Mouse (Mus musculus) CH12.LX (cell line): ENCODE measurements around the gene Stox1. TPM values are rescaled to one million over a fixed set of nuclear protein-coding genes. Genes with fewer than 3 reads are reported as not detected.

Source experiments
- DNase-seq: peaks from one replicate; pipeline ENCODE4 v3.0.0-alpha.2; 2013; ENCODE audit errors: extremely low read depth
- H3K27ac ChIP-seq: 2 replicates; pipeline ENCODE4 v1.5.1; 2012; ENCODE audit warnings: low read depth, mild to moderate bottlenecking, control low read depth, moderate library complexity; ENCODE audit not compliant: insufficient read depth
- H3K27me3 ChIP-seq: replicated peaks from 2 replicates; pipeline ENCODE3; 2012; ENCODE audit warnings: inconsistent platforms
- H3K36me3 ChIP-seq, 2 experiments: replicated peaks in 1 of 2; 2 replicates each; pipeline versions ENCODE3 to v1.6.1; 2012; ENCODE audit warnings: inconsistent platforms in 1 of 2, low read length in 1 of 2, mild to moderate bottlenecking in 1 of 2, mixed read lengths in 1 of 2, moderate library complexity in 1 of 2; ENCODE audit not compliant: control insufficient read depth in 1 of 2, insufficient read depth in 1 of 2
- H3K4me1 ChIP-seq, 2 experiments: 2 replicates each; pipeline ENCODE4 v1.6.1; 2012; ENCODE audit warnings: inconsistent platforms in 1 of 2, moderate library complexity in 1 of 2; ENCODE audit not compliant: insufficient read depth in 2 of 2, control insufficient read depth in 1 of 2
- H3K4me2 ChIP-seq: 2 replicates; pipeline ENCODE4 v1.6.1; 2012; ENCODE audit warnings: low read depth, mild to moderate bottlenecking, control low read depth; ENCODE audit not compliant: poor library complexity, insufficient read depth, severe bottlenecking
- H3K4me3 ChIP-seq, 3 experiments: fragments of 150-350 bp in 1 of 3; sonication (generic) in 1 of 3; replicated peaks in 1 of 3; 2 replicates each; pipeline versions ENCODE3 to v1.5.1; 2011 to 2012; ENCODE audit warnings: low read depth in 2 of 3, low read length in 2 of 3, mild to moderate bottlenecking in 2 of 3, moderate library complexity in 2 of 3, control low read depth in 1 of 3, improper control_type of control experiment in 1 of 3, inconsistent platforms in 1 of 3, mixed read lengths in 1 of 3; ENCODE audit not compliant: poor library complexity in 1 of 3
- H3K79me2 ChIP-seq: replicated peaks from 2 replicates; pipeline ENCODE4 v1.6.1; 2012; ENCODE audit warnings: mild to moderate bottlenecking, moderate library complexity; ENCODE audit not compliant: control insufficient read depth, poor library complexity, insufficient read depth, severe bottlenecking; ENCODE audit errors: extremely low read depth
- H3K9ac ChIP-seq: 2 replicates; pipeline ENCODE4 v1.6.1; 2012; ENCODE audit warnings: low read depth, mild to moderate bottlenecking, control low read depth, moderate library complexity; ENCODE audit not compliant: insufficient read depth
- H3K9me3 ChIP-seq: replicated peaks from 2 replicates; pipeline ENCODE3; 2012; ENCODE audit warnings: low read length, inconsistent platforms, mixed read lengths
- CTCF ChIP-seq, 2 experiments: IDR thresholded peaks in 1 of 2; conservative IDR thresholded peaks in 1 of 2; 2 replicates each; pipeline ENCODE4 v1.5.1; 2011 to 2012; ENCODE audit warnings: low read depth in 2 of 2, low read length in 2 of 2, improper control_type of control experiment in 1 of 2, inconsistent platforms in 1 of 2, mild to moderate bottlenecking in 1 of 2, moderate library complexity in 1 of 2
- ELF1 ChIP-seq: IDR thresholded peaks from 2 replicates; pipeline ENCODE4 v1.6.1; 2014; ENCODE audit warnings: low read depth, mild to moderate bottlenecking, inconsistent platforms, low read length, improper control_type of control experiment
- ETS1 ChIP-seq: conservative IDR thresholded peaks from 2 replicates; pipeline ENCODE4 v1.6.1; 2012; ENCODE audit warnings: low read depth, mild to moderate bottlenecking, inconsistent platforms, low read length, improper control_type of control experiment, moderate library complexity
- GABPA ChIP-seq: IDR thresholded peaks from 2 replicates; pipeline ENCODE4 v1.6.1; 2012; ENCODE audit warnings: low read depth, low read length, improper control_type of control experiment, inconsistent platforms; ENCODE audit not compliant: insufficient replicate concordance
- HCFC1 ChIP-seq: IDR thresholded peaks from 2 replicates; pipeline ENCODE4 v1.6.1; 2012; ENCODE audit warnings: low read depth, mild to moderate bottlenecking, inconsistent platforms, low read length, improper control_type of control experiment
- JUND ChIP-seq: conservative IDR thresholded peaks from 2 replicates; pipeline ENCODE4 v1.6.1; 2011; ENCODE audit warnings: low read depth, low read length, improper control_type of control experiment
- KAT2A ChIP-seq: IDR thresholded peaks from 2 replicates; pipeline ENCODE4 v1.6.1; 2012; ENCODE audit warnings: low read length, improper control_type of control experiment, inconsistent platforms; ENCODE audit not compliant: insufficient replicate concordance
- MAFK ChIP-seq: IDR thresholded peaks from 2 replicates; pipeline ENCODE4 v1.6.1; 2011; ENCODE audit warnings: low read length, improper control_type of control experiment; ENCODE audit not compliant: insufficient replicate concordance
- MAX ChIP-seq: IDR thresholded peaks from 2 replicates; pipeline ENCODE4 v1.6.1; 2011; ENCODE audit warnings: low read length, improper control_type of control experiment
- MAZ ChIP-seq: IDR thresholded peaks from 2 replicates; pipeline ENCODE4 v1.6.1; 2012; ENCODE audit warnings: low read depth, mild to moderate bottlenecking, inconsistent platforms, low read length, improper control_type of control experiment, moderate library complexity
- MEF2A ChIP-seq: IDR thresholded peaks from 2 replicates; pipeline ENCODE4 v1.6.1; 2014; ENCODE audit warnings: low read depth, mild to moderate bottlenecking, inconsistent platforms, low read length, improper control_type of control experiment, borderline replicate concordance
- MXI1 ChIP-seq: IDR thresholded peaks from 2 replicates; pipeline ENCODE4 v1.6.1; 2011; ENCODE audit warnings: mild to moderate bottlenecking, low read depth, low read length, improper control_type of control experiment
- MYC ChIP-seq: IDR thresholded peaks from 2 replicates; pipeline ENCODE4 v1.6.1; 2011; ENCODE audit warnings: low read depth, mild to moderate bottlenecking, improper control_type of control experiment, low read length
- NELFE ChIP-seq: IDR thresholded peaks from 2 replicates; pipeline ENCODE4 v1.6.1; 2011; ENCODE audit warnings: low read depth, low read length, improper control_type of control experiment
- NRF1 ChIP-seq: IDR thresholded peaks from 2 replicates; pipeline ENCODE4 v1.6.1; 2014; ENCODE audit warnings: low read depth, mild to moderate bottlenecking, inconsistent platforms, low read length, improper control_type of control experiment, moderate library complexity
- PAX5 ChIP-seq: IDR thresholded peaks from 2 replicates; pipeline ENCODE4 v1.6.1; 2012; ENCODE audit warnings: low read length, inconsistent platforms, mixed read lengths
- POLR2A ChIP-seq: IDR thresholded peaks from 2 replicates; pipeline ENCODE4 v1.6.1; 2011; ENCODE audit warnings: low read depth, mild to moderate bottlenecking, improper control_type of control experiment, low read length
- POLR2AphosphoS2 ChIP-seq: IDR thresholded peaks from 2 replicates; pipeline ENCODE4 v1.6.1; 2011; ENCODE audit warnings: low read depth, low read length, improper control_type of control experiment
- RCOR1 ChIP-seq: conservative IDR thresholded peaks from 2 replicates; pipeline ENCODE4 v1.6.1; 2012; ENCODE audit warnings: low read depth, mild to moderate bottlenecking, inconsistent platforms, low read length, improper control_type of control experiment
- TCF12 ChIP-seq: IDR thresholded peaks from 2 replicates; pipeline ENCODE4 v1.6.1; 2014; ENCODE audit warnings: low read depth, mild to moderate bottlenecking, inconsistent platforms, low read length, improper control_type of control experiment
- UBTF ChIP-seq: IDR thresholded peaks from 2 replicates; pipeline ENCODE4 v1.6.1; 2012; ENCODE audit warnings: low read depth, mild to moderate bottlenecking, inconsistent platforms, low read length, improper control_type of control experiment, moderate library complexity
- USF2 ChIP-seq: conservative IDR thresholded peaks from 2 replicates; pipeline ENCODE4 v1.6.1; 2011; ENCODE audit warnings: low read depth, low read length, improper control_type of control experiment
- ZKSCAN1 ChIP-seq: IDR thresholded peaks from 2 replicates; pipeline ENCODE4 v1.6.1; 2012; ENCODE audit warnings: low read depth, inconsistent platforms, low read length, improper control_type of control experiment, borderline replicate concordance
- ZMIZ1 ChIP-seq: IDR thresholded peaks from 2 replicates; pipeline ENCODE4 v1.6.1; 2012; ENCODE audit warnings: low read depth, mild to moderate bottlenecking, inconsistent platforms, low read length, improper control_type of control experiment
- ZNF384 ChIP-seq: IDR thresholded peaks from 2 replicates; pipeline ENCODE4 v1.6.1; 2012; ENCODE audit warnings: low read depth, low read length, improper control_type of control experiment, inconsistent platforms
- dilution Hi-C: fragments of 300-500 bp; cut with MboI; formaldehyde crosslinking; loops from 2 replicates; pipeline ENCODE4 v1.14.3; 2020; ENCODE audit warnings: low sequenced_read_pairs; ENCODE audit not compliant: extremely low pct_unique_long_range_greater_than_20kb, extremely low pct_ligation_motif_present
- in situ Hi-C: fragments of 300-500 bp; cut with MboI; formaldehyde crosslinking; loops from 3 replicates; pipeline ENCODE4 v1.14.3; 2019; ENCODE audit warnings: low sequenced_read_pairs, low pct_ligation_motif_present, low pct_unique_long_range_greater_than_20kb, mixed read lengths
- polyA plus RNA-seq: library from polyadenylated mRNA; unstranded; fragments of >175 nt; gene quantifications from 2 replicates; pipeline ENCODE4 v1.2.1, GENCODE M21; 2012; ENCODE audit warnings: low read depth; ENCODE audit not compliant: insufficient read length
- total RNA-seq, 2 experiments: library from RNA; depleted of rRNA; stranded (reverse); fragments of 300-350 nt in 1 of 2; fragments of >200 nt in 1 of 2; gene quantifications; 2 replicates each; pipeline ENCODE4 v1.2.3; 2012 to 2014

Stox1 gene
- total and polyA plus RNA-seq, 3 experiments = 0.17 TPM; not detected in 2

- no peak overlapping the region for H3K27ac ChIP-seq
- no peak overlapping the region for H3K4me2 ChIP-seq
- peaks cover 0 to 2% of the 10 kb centered on the region in 2 experiments for H3K36me3 ChIP-seq
- H3K79me2 ChIP-seq = no peaks in the 10 kb centered on the region
- in situ Hi-C loops = no loop called here
- H3K4me3 ChIP-seq = no peak overlapping the region
- TF ChIP-seq CTCF (conservative IDR thresholded peaks at IDR 0.05 in 1 of 2, IDR thresholded peaks at IDR 0.05 in 1 of 2; ENCODE audit: low read depth in 2 of 2, low read length in 2 of 2) (no peak), POLR2A (no peak), MAX (no peak), USF2 (no peak), JUND (no peak), ZKSCAN1 (no peak), MXI1 (no peak), PAX5 (no peak), UBTF (no peak), NELFE (no peak), ZMIZ1 (no peak), MAZ (no peak), ELF1 (no peak), TCF12 (no peak), POLR2AphosphoS2 (no peak), NRF1 (no peak), MEF2A (no peak), RCOR1 (no peak)
- DNase-seq = no peak
- peaks cover 0 to 2% of the 10 kb centered on the region in 2 experiments; a peak in 1 of 4 replicates for H3K4me1 ChIP-seq
- peaks cover 6% of the 10 kb centered on the region for H3K27me3 ChIP-seq
- dilution Hi-C loops = no loop called here
- H3K9me3 ChIP-seq = no peaks in the 10 kb centered on the region
- H3K9ac ChIP-seq = no peak overlapping the region
These were observed 22.3 kb downstream of the Stox1 start for GRCm38 (mm10) chr10:62703579-62703978.

- Histone ChIP-seq H3K4me2 (no peak overlapping the region), H3K27ac (no peak overlapping the region), H3K4me1 (peaks cover 0 to 2% of the 10 kb centered on the region in 2 experiments; a peak in 1 of 4 replicates), H3K9ac (no peak overlapping the region), H3K9me3 (no peaks in the 10 kb centered on the region), H3K27me3 (peaks cover 6% of the 10 kb centered on the region), H3K36me3 (peaks cover 0 to 2% of the 10 kb centered on the region in 2 experiments), H3K4me3 (no peak overlapping the region), H3K79me2 (no peaks in the 10 kb centered on the region)
- in situ Hi-C loops (no loop called here), dilution Hi-C loops (no loop called here)
- DNase-seq = no peak
- TF ChIP-seq GABPA (no peak), MYC (no peak), ETS1 (no peak), ZNF384 (no peak), HCFC1 (no peak), KAT2A (no peak), PAX5 (no peak), MAFK (no peak), MXI1 (no peak), ELF1 (no peak)
These were observed 23.5 kb downstream of the Stox1 start for GRCm38 (mm10) chr10:62702436-62702835.
